Mouse (Mus musculus): Measurements from ENCODE around the gene Gdf11. TPM values are rescaled to one million over a fixed set of nuclear protein-coding genes. Genes with fewer than 3 reads are reported as not detected.

Gene Gdf11
- polyA plus RNA-seq, 1 experiment, result 17.0 TPM

DNA sequence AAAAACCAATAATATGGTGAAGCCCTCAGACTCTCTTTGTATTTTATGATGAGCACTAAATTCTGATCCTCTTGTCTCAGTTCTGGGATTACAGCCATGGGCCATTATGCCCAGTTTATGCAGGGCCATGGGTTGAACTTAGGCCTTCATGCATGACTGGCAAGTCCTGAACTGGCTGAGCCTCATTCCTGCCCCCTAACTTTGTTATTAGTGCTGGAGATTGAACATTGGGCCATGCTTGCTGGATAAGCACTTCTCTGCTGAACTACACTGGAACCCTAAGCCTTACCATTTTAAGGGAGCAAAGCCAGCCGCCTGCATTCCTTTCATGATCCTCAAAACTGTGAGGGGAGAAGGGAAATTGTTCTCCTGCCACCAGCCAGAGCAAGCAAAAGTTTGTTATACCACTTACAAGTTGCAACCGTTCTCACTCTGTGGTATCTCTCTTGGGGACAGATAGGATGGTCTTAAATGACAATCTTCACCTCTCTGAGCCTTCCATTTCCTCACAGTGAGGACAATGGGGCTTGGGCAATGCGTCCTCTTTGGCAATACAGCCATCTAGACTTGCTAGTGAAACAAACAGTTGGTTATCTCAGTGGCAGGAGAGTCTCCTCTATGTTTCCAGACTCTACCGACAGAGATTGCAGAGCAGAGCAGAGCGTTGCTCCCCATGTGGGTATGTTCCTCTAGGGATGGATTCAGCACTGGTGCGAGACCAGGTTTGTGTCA, 8.4 kb upstream of the Gdf11 start:
- H3K4me3 ChIP-seq (ENCODE audit: insufficient read depth, poor library complexity, severe bottlenecking), result no peak overlapping the region
- TF ChIP-seq MYOG (IDR thresholded peaks at IDR 0.05; ENCODE audit: control insufficient read depth, extremely low read depth, insufficient read length), result no peak
- no peak for TF ChIP-seq MYOD1 (IDR thresholded peaks at IDR 0.05; ENCODE audit: control insufficient read depth, insufficient read length, low read depth)
- no peak for TF ChIP-seq FOSL1 (IDR thresholded peaks at IDR 0.05; ENCODE audit: insufficient read depth, low read length, poor library complexity, severe bottlenecking)
- TF ChIP-seq CTCF (IDR thresholded peaks at IDR 0.05; ENCODE audit: control insufficient read depth, insufficient read depth, insufficient read length), result no peak
- TF ChIP-seq MAX (IDR thresholded peaks at IDR 0.05), result no peak
- no peak for TF ChIP-seq USF1 (IDR thresholded peaks at IDR 0.05; ENCODE audit: low read depth)
- TF ChIP-seq CEBPB (IDR thresholded peaks at IDR 0.05; ENCODE audit: low read depth), result no peak
- H3K27me3 ChIP-seq (ENCODE audit: control insufficient read depth, insufficient read depth, insufficient read length), result no peaks in the 10 kb centered on the region
- H3ac ChIP-seq (ENCODE audit: control insufficient read depth, insufficient read length, low read depth), result no peak overlapping the region
- no peaks in the 10 kb centered on the region for H3K79me2 ChIP-seq (ENCODE audit: control insufficient read depth, insufficient read depth)
- H3K79me3 ChIP-seq (ENCODE audit: low read depth), result no peaks in the 10 kb centered on the region
- H3K36me3 ChIP-seq (ENCODE audit: control insufficient read depth, insufficient read depth), result no peaks in the 10 kb centered on the region

DNA sequence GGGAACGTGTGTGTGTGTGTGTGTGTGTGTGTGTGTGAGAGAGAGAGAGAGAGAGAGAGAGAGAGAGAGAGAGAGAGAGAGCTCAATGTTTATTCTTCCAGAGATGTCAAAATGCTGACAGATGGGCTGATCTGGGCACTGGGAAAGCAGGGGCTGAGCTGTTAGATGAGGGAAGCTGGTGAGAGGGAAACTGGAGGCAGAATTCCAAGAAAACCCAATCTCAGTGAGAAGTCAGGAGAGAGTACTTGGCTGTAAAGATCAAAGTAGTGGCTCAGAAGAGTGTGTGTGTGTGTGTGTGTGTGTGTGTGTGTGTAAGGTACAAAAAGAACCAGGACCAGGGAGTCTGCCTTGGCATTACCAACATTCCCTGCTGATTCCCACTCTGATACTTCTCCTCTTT, 6.0 kb upstream of the Gdf11 start:
- H3K79me3 ChIP-seq (ENCODE audit: low read depth), result no peaks in the 10 kb centered on the region
- TF ChIP-seq CTCF (IDR thresholded peaks at IDR 0.05; ENCODE audit: control insufficient read depth, insufficient read depth, insufficient read length) (no peak), MAX (IDR thresholded peaks at IDR 0.05) (no peak), MYOD1 (IDR thresholded peaks at IDR 0.05; ENCODE audit: control insufficient read depth, insufficient read length, low read depth) (no peak), CEBPB (IDR thresholded peaks at IDR 0.05; ENCODE audit: low read depth) (no peak)
- no peak overlapping the region for H3K4me3 ChIP-seq (ENCODE audit: insufficient read depth, poor library complexity, severe bottlenecking)
- no peaks in the 10 kb centered on the region for H3K36me3 ChIP-seq (ENCODE audit: control insufficient read depth, insufficient read depth)
- H3ac ChIP-seq (ENCODE audit: control insufficient read depth, insufficient read length, low read depth), result no peak overlapping the region
- H3K79me2 ChIP-seq (ENCODE audit: control insufficient read depth, insufficient read depth), result no peaks in the 10 kb centered on the region
- H3K27me3 ChIP-seq (ENCODE audit: control insufficient read depth, insufficient read depth, insufficient read length), result no peaks in the 10 kb centered on the region

DNA sequence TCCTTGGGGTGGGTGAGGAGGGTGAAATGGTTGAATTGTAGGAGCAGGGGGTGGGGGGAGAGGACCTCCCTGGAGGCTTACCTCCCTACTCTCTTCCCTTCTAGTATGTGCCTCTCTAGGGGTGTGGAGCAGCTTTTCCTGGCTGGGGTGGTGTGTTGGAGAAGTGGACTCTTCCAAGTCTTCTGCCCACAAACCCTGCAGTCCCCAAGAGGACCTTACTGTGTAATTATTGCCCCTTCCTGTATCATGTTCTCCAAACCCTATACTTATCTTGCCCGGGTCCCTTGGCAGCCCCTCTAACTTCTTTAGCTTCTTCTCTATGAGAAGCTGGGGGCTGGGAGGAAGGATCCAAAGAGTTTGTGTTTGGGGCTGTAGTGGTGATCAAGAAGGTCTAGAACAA, 5.3 kb upstream of the Gdf11 start:
- H3K4me3 ChIP-seq (ENCODE audit: insufficient read depth, poor library complexity, severe bottlenecking), result no peak overlapping the region
- no peak overlapping the region for H3ac ChIP-seq (ENCODE audit: control insufficient read depth, insufficient read length, low read depth)
- H3K79me2 ChIP-seq (ENCODE audit: control insufficient read depth, insufficient read depth), result no peaks in the 10 kb centered on the region
- no peaks in the 10 kb centered on the region for H3K36me3 ChIP-seq (ENCODE audit: control insufficient read depth, insufficient read depth)
- no peaks in the 10 kb centered on the region for H3K27me3 ChIP-seq (ENCODE audit: control insufficient read depth, insufficient read depth, insufficient read length)
- H3K79me3 ChIP-seq (ENCODE audit: low read depth), result no peaks in the 10 kb centered on the region
- TF ChIP-seq USF1 (IDR thresholded peaks at IDR 0.05; ENCODE audit: low read depth) (no peak), FOSL1 (IDR thresholded peaks at IDR 0.05; ENCODE audit: insufficient read depth, low read length, poor library complexity, severe bottlenecking) (no peak), CEBPB (IDR thresholded peaks at IDR 0.05; ENCODE audit: low read depth) (no peak), MAX (IDR thresholded peaks at IDR 0.05) (no peak), CTCF (IDR thresholded peaks at IDR 0.05; ENCODE audit: control insufficient read depth, insufficient read depth, insufficient read length) (no peak), MYOD1 (IDR thresholded peaks at IDR 0.05; ENCODE audit: control insufficient read depth, insufficient read length, low read depth) (no peak), MYOG (IDR thresholded peaks at IDR 0.05; ENCODE audit: control insufficient read depth, extremely low read depth, insufficient read length) (no peak)

DNA sequence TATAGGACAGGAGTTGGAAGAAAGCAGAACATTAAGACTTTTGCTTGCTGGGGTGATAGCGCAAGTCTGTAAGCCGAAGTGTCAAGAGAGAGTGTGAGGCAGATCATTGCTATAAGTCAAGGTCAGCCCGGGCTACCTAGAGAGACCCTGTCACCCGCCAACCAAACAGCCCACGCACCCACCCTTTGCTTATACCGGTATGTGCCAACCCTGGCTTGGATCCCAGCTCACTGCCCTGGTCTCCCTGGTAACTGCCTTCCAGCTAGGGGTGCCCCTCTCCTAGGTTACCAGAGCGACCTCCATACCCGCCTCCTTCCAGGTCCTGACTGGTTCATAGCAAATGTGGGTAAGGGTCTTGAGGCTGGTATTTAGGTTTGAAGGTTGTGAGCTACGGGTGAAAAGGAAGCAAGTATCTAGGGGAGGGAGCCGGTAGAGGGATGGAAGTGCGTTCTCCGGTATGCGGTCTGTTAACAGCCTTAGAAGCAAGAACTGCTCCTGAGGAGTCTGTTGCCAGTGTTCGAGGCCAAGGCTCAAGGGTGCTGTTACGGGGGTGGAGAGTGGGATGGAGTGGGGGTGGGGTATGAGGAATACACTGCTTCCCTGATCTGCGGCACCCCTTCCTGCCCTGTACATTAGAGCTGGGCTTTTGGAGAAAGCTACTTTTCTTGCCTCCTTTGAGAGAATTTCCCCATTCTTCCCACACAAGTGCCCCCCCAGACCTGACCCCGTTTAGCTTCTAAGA, 4.6 kb upstream of the Gdf11 start:
- H3K4me3 ChIP-seq (ENCODE audit: insufficient read depth, poor library complexity, severe bottlenecking), result no peak overlapping the region
- TF ChIP-seq MYOG (IDR thresholded peaks at IDR 0.05; ENCODE audit: control insufficient read depth, extremely low read depth, insufficient read length) (no peak), MYOD1 (IDR thresholded peaks at IDR 0.05; ENCODE audit: control insufficient read depth, insufficient read length, low read depth) (no peak), MAX (IDR thresholded peaks at IDR 0.05) (no peak), USF1 (IDR thresholded peaks at IDR 0.05; ENCODE audit: low read depth) (no peak), FOSL1 (IDR thresholded peaks at IDR 0.05; ENCODE audit: insufficient read depth, low read length, poor library complexity, severe bottlenecking) (no peak), CTCF (IDR thresholded peaks at IDR 0.05; ENCODE audit: control insufficient read depth, insufficient read depth, insufficient read length) (no peak), CEBPB (IDR thresholded peaks at IDR 0.05; ENCODE audit: low read depth) (no peak)
- H3K79me2 ChIP-seq (ENCODE audit: control insufficient read depth, insufficient read depth), result no peaks in the 10 kb centered on the region
- no peaks in the 10 kb centered on the region for H3K27me3 ChIP-seq (ENCODE audit: control insufficient read depth, insufficient read depth, insufficient read length)
- H3K36me3 ChIP-seq (ENCODE audit: control insufficient read depth, insufficient read depth), result no peaks in the 10 kb centered on the region
- no peaks in the 10 kb centered on the region for H3K79me3 ChIP-seq (ENCODE audit: low read depth)
- no peak overlapping the region for H3ac ChIP-seq (ENCODE audit: control insufficient read depth, insufficient read length, low read depth)

DNA sequence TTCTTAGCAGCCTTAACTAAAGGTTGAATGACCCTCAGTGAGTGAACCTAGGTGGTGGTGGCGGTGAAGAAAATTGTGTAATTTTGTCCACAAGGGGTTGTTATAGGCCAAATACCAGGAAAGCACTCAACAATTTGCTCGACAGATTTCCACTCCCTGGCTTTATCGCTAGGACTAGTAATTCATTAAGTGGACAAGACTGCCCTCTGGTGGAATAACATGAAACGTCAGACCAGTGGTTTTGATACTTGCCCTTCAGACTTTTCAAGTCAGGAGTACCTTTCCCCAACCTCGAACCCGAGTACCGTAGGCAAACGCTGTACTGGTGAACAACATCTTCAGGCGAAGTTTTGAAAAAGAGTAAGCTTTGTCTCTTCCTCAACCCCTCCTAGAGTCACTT, 3.9 kb upstream of the Gdf11 start:
- H3K79me2 ChIP-seq (ENCODE audit: control insufficient read depth, insufficient read depth), result peaks cover 6% of the 10 kb centered on the region
- H3K27me3 ChIP-seq (ENCODE audit: control insufficient read depth, insufficient read depth, insufficient read length), result no peaks in the 10 kb centered on the region
- H3K4me3 ChIP-seq (ENCODE audit: insufficient read depth, poor library complexity, severe bottlenecking), result no peak overlapping the region
- H3K36me3 ChIP-seq (ENCODE audit: control insufficient read depth, insufficient read depth), result no peaks in the 10 kb centered on the region
- no peak overlapping the region for H3ac ChIP-seq (ENCODE audit: control insufficient read depth, insufficient read length, low read depth)
- H3K79me3 ChIP-seq (ENCODE audit: low read depth), result peaks cover 2% of the 10 kb centered on the region
- TF ChIP-seq CTCF (IDR thresholded peaks at IDR 0.05; ENCODE audit: control insufficient read depth, insufficient read depth, insufficient read length), result peak; percentile 27
- TF ChIP-seq USF1 (IDR thresholded peaks at IDR 0.05; ENCODE audit: low read depth), result no peak
- TF ChIP-seq MYOD1 (IDR thresholded peaks at IDR 0.05; ENCODE audit: control insufficient read depth, insufficient read length, low read depth), result no peak
- TF ChIP-seq CEBPB (IDR thresholded peaks at IDR 0.05; ENCODE audit: low read depth), result no peak
